Mouse (Mus musculus) brain, embryonic 18.5 days (tissue): ENCODE data around the gene Olfr1316.

Source experiments
- DNase-seq: peaks from one replicate; pipeline ENCODE4 v3.0.0-alpha.2; 2012; ENCODE audit warnings: low read depth, low spot score

Gene Olfr1316

DNA sequence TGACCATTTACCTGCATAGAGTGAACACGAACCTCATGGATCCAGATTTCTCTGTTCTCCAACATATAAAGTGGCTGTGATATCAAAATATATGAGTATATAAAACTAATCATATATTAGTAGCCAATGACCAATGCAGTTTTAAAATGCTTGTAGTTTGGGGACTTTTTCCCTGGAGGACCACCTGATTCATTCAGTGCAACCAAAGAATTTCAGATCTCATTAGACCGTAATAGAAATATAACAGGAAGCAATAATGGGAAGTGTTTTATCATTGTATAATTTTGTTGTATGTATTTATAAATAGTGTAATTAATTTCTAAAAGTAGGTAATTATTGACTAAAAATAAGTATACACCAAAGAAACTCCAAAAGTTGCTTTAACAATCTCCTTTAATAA is at the start of gene Olfr1316:
Gene Olfr1316 (minus strand): TSS at position 101 of the 400 bp plus-strand sequence.
- DNase-seq, result no peak

DNA sequence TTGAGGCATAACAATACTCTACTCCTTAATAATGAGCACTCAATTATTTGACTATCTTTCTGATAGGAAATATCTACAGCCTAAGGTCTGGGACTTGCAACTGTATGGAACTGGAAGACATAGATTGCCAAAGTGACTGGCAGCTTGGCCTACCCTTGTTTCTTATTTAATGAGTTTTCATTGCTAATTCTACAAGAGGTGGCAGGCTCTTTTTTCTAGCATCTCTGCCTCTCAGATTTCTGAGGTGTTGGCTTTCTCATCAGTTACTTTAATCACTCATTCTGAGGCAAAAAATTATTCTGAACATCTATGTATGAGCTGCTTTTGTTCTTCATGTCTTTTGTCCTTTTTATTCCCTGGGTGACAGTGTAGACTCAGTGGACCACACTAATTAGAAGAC is 19.1 kb upstream of the Olfr1316 start, which contains the start of gene Olfr1318:
Gene Olfr1318 (plus strand): TSS at position 301 of the 400 bp plus-strand sequence.
- DNase-seq, result no peak

DNA sequence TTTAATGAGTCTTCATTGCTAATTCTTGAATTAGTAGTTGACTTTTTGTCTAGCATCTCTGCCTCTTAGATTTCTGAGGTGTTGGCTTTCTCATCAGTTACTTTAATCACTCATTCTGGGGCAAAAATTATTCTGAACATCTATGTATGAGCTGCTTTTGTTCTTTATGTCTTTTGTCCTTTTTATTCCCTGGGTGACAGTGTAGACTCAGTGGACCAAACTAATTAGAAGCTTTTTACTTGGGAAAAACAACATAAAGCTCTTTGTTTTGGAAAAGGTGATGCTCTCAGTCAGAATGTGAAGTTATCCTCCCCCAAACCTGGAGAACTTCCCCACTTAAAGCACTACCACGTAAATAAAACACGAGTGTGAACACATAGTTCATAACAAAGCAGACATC is 5.3 kb upstream of the Olfr1316 start, which contains the start of gene Olfr1317:
Gene Olfr1317 (plus strand): TSS at position 301 of the 400 bp plus-strand sequence.
- no peak for DNase-seq

DNA sequence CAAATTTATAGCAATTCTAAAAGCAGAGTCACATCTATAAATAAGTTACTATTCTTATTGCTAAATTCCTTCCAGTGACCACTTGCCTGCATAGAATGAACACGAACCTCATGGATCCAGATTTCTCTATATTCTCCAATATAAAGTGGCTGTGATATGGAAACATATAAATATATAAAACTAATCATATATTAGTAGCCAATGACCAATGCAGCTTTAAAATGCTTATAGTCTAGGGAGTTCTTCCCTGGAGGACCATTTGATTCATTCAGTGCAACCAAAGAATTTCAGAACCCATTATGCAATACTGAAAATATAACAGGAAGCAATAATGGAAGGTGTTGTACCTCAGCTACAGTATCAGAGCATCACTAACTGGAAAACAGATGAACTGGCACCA is 19.4 kb downstream of the Olfr1316 start, which contains the start of gene Olfr1315-ps1:
Gene Olfr1315-ps1 (minus strand): TSS at position 101 of the 400 bp plus-strand sequence.
- DNase-seq, result no peak

DNA sequence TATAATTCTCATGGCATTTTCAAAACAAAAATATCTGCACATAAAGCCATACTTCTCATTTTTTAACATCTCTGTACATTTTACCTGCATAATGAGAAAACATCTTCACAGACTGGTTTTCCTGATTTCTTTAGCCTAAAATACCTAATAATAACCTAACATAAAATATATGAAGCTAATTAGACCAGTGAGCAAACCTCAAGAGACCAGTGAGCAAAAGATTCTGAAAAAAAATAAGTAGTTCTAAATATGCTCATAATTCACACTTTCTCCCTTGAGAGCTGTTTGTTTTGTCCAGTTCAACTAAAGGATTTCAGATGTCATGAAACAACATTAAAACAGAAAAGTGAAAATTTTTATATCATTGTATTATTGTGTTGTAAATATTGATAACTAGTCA is 38.1 kb downstream of the Olfr1316 start, which contains the start of gene Olfr1314:
Gene Olfr1314 (minus strand): TSS at position 101 of the 400 bp plus-strand sequence.
- no peak for DNase-seq

DNA sequence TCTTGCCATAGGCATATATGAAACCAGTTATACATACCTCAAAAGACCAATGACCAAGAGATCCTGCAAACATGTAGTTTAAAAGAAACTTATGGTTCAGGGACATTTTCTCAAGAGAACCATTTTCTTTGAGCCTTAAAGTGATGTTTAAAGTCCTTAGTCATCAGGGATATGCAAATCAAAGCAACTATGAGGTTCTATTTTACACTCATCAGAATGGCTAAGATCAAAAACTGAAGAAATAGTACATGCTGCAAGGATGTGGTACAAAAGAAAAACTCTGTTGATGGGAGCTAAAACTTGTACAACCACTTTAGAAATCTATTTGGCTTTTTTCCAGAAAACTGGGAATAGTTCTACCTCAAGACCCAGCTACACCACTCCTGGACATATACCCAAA is 57.0 kb downstream of the Olfr1316 start, which contains the start of gene Olfr1313:
Gene Olfr1313 (minus strand): TSS at position 101 of the 400 bp plus-strand sequence.
- DNase-seq, result no peak
